Mouse (Mus musculus) CD4-positive, CD25-positive, alpha-beta regulatory T cell, adult 4 months (primary cell): ENCODE data around the gene Pkp4. TPM values are rescaled to one million over a fixed set of nuclear protein-coding genes. Genes with fewer than 3 reads are reported as not detected.
"Not testable (repeated sequence)": the region's sequence is repeated elsewhere in the genome, so short reads cannot be mapped to it uniquely, and the experiment has no call there.

ENCODE experiments used
- ATAC-seq: one replicate; pipeline ENCODE4 v1.8.0; 2017
- polyA plus RNA-seq, 2 experiments: library from polyadenylated mRNA; unstranded; fragments of 100-300 nt; shearing (Covaris generic); gene quantifications; one replicate each; pipeline ENCODE4 v1.2.1; 2017

Gene Pkp4
- polyA plus RNA-seq, 2 experiments from 2014 or later, result 14.7 to 17.2 TPM

GRCm38 (mm10) chr2:59340878-59341277 lies 180.2 kb downstream of the Pkp4 start:
- ATAC-seq, result no peak

- ATAC-seq, result no peak
Observed at GRCm38 (mm10) chr2:59342591-59343210, 182.1 kb downstream of the Pkp4 start.

- no peak for ATAC-seq
Observed at GRCm38 (mm10) chr2:59343834-59344233, 183.2 kb downstream of the Pkp4 start.

GRCm38 (mm10) chr2:59344699-59345098 lies 184.0 kb downstream of the Pkp4 start:
- ATAC-seq, result no peak

GRCm38 (mm10) chr2:59345141-59345839 lies 184.6 kb downstream of the Pkp4 start:
- no peak for ATAC-seq

GRCm38 (mm10) chr2:59346443-59346842 lies 185.8 kb downstream of the Pkp4 start:
- no peak for ATAC-seq

- ATAC-seq, result no peak
Observed at GRCm38 (mm10) chr2:59348585-59348984, 187.9 kb downstream of the Pkp4 start.

GRCm38 (mm10) chr2:59350094-59350493 lies 189.4 kb downstream of the Pkp4 start:
- ATAC-seq, result no peak

GRCm38 (mm10) chr2:59351303-59352099 lies 190.9 kb downstream of the Pkp4 start:
- no peak for ATAC-seq

- ATAC-seq, result no peak
Observed at GRCm38 (mm10) chr2:59353821-59354220, 193.2 kb downstream of the Pkp4 start.

- ATAC-seq, result no peak
Observed at GRCm38 (mm10) chr2:59355531-59356289, 195.1 kb downstream of the Pkp4 start.

- no peak for ATAC-seq
Observed at GRCm38 (mm10) chr2:59359760-59360342, 199.2 kb downstream of the Pkp4 start.

- ATAC-seq, result no peak
Observed at GRCm38 (mm10) chr2:59361350-59361780, 200.7 kb downstream of the Pkp4 start.

GRCm38 (mm10) chr2:59364156-59364842 lies 203.6 kb downstream of the Pkp4 start:
- peak; percentile 60 for ATAC-seq

- ATAC-seq, result no peak
Observed at GRCm38 (mm10) chr2:59367191-59367590, 206.5 kb downstream of the Pkp4 start.

- no peak for ATAC-seq
Observed at GRCm38 (mm10) chr2:59373113-59373512, 212.5 kb downstream of the Pkp4 start.

GRCm38 (mm10) chr2:59378096-59378495 lies 217.4 kb downstream of the Pkp4 start:
- no peak for ATAC-seq

- ATAC-seq, result not testable (repeated sequence)
Observed at GRCm38 (mm10) chr2:59378861-59379260, 218.2 kb downstream of the Pkp4 start.

- ATAC-seq, result no peak
Observed at GRCm38 (mm10) chr2:59383231-59383630, 222.6 kb downstream of the Pkp4 start.

GRCm38 (mm10) chr2:59383852-59384776 lies 223.5 kb downstream of the Pkp4 start:
- ATAC-seq, result no peak
